ENCODE assay signal across 9 mouse cellular contexts in genomic region chr11:79307560-79308200, GRCm38 (mm10). TPM values are rescaled to one million over a fixed set of nuclear protein-coding genes. Genes with fewer than 3 reads are reported as not detected.
DNase-seq lines count a peak whose midpoint lies in the region; ATAC-seq lines count a peak whose summit lies in the region.
"Had no signal": no experiment of that assay in that cellular context is flagged by ENCODE, and none has a peak within 500 bp of the region (broad histone marks: within the 10 kb centered on the region; RNA-seq: fewer than 3 reads in every experiment).

No protein-coding gene starts in this region.

- no peak for ATAC-seq in embryonic facial prominence, embryonic 14.5 days (ENCODE audit: low read depth)
- ATAC-seq in limb, embryonic 11.5 days (ENCODE audit: insufficient number of reproducible peaks, low FRiP score, low TSS enrichment, low read depth): no peak

- H3K9ac ChIP-seq in embryonic facial prominence, embryonic 14.5 days (ENCODE audit: low read depth, low read length): 0 out of 2 replicates have a peak overlapping the region, but pooled peaks have one; percentile 46
- H3K9ac ChIP-seq in limb, embryonic 11.5 days (ENCODE audit: low read length): no peak overlapping the region
- H3K9ac ChIP-seq: hindbrain, embryonic 15.5 days had no signal

- H3K36me3 ChIP-seq in heart, embryonic 10.5 days: no peaks in the 10 kb centered on the region
- H3K36me3 ChIP-seq in embryonic facial prominence, embryonic 14.5 days (ENCODE audit: control insufficient read depth, insufficient read depth, low read length): no peaks in the 10 kb centered on the region
- no peaks in the 10 kb centered on the region for H3K36me3 ChIP-seq in limb, embryonic 11.5 days (ENCODE audit: control insufficient read depth, insufficient read depth, low read length)
- H3K36me3 ChIP-seq: hindbrain, embryonic 15.5 days had no signal

- no peak for DNase-seq in heart, embryonic 10.5 days (ENCODE audit: low spot score)
- DNase-seq in heart, postnatal 36 days: no peak
- DNase-seq in A20 (ENCODE audit: low read depth, low spot score): peak; percentile 62
- no peak for DNase-seq in embryonic facial prominence, embryonic 14.5 days (ENCODE audit: low spot score)
- no peak for DNase-seq in limb, embryonic 11.5 days (ENCODE audit: low spot score)
- no peak for DNase-seq in layer of hippocampus, postnatal 36 days
- no peak for DNase-seq in ovary, postnatal 10 days (ENCODE audit: low spot score)
- no peak for DNase-seq in cerebellum, adult 18-20 months

- H3K4me2 ChIP-seq in embryonic facial prominence, embryonic 14.5 days (ENCODE audit: low read depth, low read length): peak overlapping the region; percentile 28
- H3K4me2 ChIP-seq in limb, embryonic 11.5 days (ENCODE audit: low read depth, severe bottlenecking): no peak overlapping the region
- H3K4me2 ChIP-seq: hindbrain, embryonic 15.5 days had no signal

- no peak overlapping the region for H3K4me3 ChIP-seq in heart, embryonic 10.5 days
- no peak overlapping the region for H3K4me3 ChIP-seq in embryonic facial prominence, embryonic 14.5 days (ENCODE audit: low read depth, low read length)
- H3K4me3 ChIP-seq in limb, embryonic 11.5 days (ENCODE audit: low read depth, low read length): no peak overlapping the region
- H3K4me3 ChIP-seq: hindbrain, embryonic 15.5 days had no signal

- no peaks in the 10 kb centered on the region for H3K27me3 ChIP-seq in heart, embryonic 10.5 days (ENCODE audit: insufficient read depth, poor library complexity, severe bottlenecking)
- no peaks in the 10 kb centered on the region for H3K27me3 ChIP-seq in embryonic facial prominence, embryonic 14.5 days (replicated peaks; ENCODE audit: control insufficient read depth, insufficient read depth, low read length)
- no peaks in the 10 kb centered on the region for H3K27me3 ChIP-seq in limb, embryonic 11.5 days (ENCODE audit: control insufficient read depth, insufficient read depth, low read length)
- H3K27me3 ChIP-seq: hindbrain, embryonic 15.5 days had no signal

- WGBS in heart, embryonic 10.5 days: 55% methylated on average over 9 of the region's 9 CpGs
- 46% methylated on average over 9 of the region's 9 CpGs for WGBS in embryonic facial prominence, embryonic 14.5 days
- 67% methylated on average over 9 of the region's 9 CpGs for WGBS in limb, embryonic 11.5 days

- peaks cover 37% of the 10 kb centered on the region for H3K4me1 ChIP-seq in heart, embryonic 10.5 days
- H3K4me1 ChIP-seq in embryonic facial prominence, embryonic 14.5 days (ENCODE audit: control insufficient read depth, insufficient read depth, low read length): peaks cover 20% of the 10 kb centered on the region
- peaks cover 18% of the 10 kb centered on the region; the same call in 1 of the 2 replicates for H3K4me1 ChIP-seq in limb, embryonic 11.5 days (ENCODE audit: control insufficient read depth, insufficient read depth, low read length)

- H3K9me3 ChIP-seq in heart, embryonic 10.5 days: no peaks in the 10 kb centered on the region
- H3K9me3 ChIP-seq in embryonic facial prominence, embryonic 14.5 days (ENCODE audit: control insufficient read depth, low read length): no peaks in the 10 kb centered on the region
- no peaks in the 10 kb centered on the region for H3K9me3 ChIP-seq in limb, embryonic 11.5 days (ENCODE audit: control insufficient read depth, low read length)
- H3K9me3 ChIP-seq: hindbrain, embryonic 15.5 days had no signal

- intact Hi-C loops in heart, postnatal 36 days (cut with DNase I): loop anchor here (1.0 kb wide), 1 partner anchor 17 kb away; no protein-coding TSS in a partner anchor

- H3K27ac ChIP-seq in heart, embryonic 10.5 days: peak overlapping the region; percentile 86
- peak overlapping the region; percentile 86 for H3K27ac ChIP-seq in embryonic facial prominence, embryonic 14.5 days (replicated peaks; ENCODE audit: low read depth, low read length)
- peak overlapping the region; percentile 24 for H3K27ac ChIP-seq in limb, embryonic 11.5 days (replicated peaks; ENCODE audit: low read depth, low read length)

RNA-seq across cellular contexts. Expression of gene Gm9964, which starts 11.0 kb away (rescaled TPM):
- 0.21 TPM in 1 of 2 replicates, not detected in the other for polyA plus RNA-seq in heart, embryonic 10.5 days (2016; fragmentation: Nextera tagmentation; extraction: Ambion mirVana)
- total RNA-seq in heart, postnatal 36 days (2021): not detected
- not detected in 2 replicates for polyA plus RNA-seq in embryonic facial prominence, embryonic 14.5 days (2014; fragmentation: Nextera tagmentation; extraction: Ambion mirVana)
- not detected in 2 replicates for polyA plus RNA-seq in limb, embryonic 11.5 days (2014; fragmentation: Nextera tagmentation; extraction: Ambion mirVana)
- under 1 TPM in 1 of 2 experiments, not detected in 1; 0.50 TPM for total RNA-seq in layer of hippocampus, postnatal 36 days (2021)
- polyA plus RNA-seq: hindbrain, embryonic 15.5 days had no signal

RNA-seq across cellular contexts. Expression of gene Nf1, which starts 31.8 kb away (rescaled TPM):
- 4.1 and 5.1 TPM in 2 replicates for polyA plus RNA-seq in heart, embryonic 10.5 days (2016; fragmentation: Nextera tagmentation; extraction: Ambion mirVana)
- total RNA-seq in heart, postnatal 36 days (2021): 10 to 100 TPM; 28.4 to 33.8 TPM
- 8.8 and 9.2 TPM in 2 replicates for polyA plus RNA-seq in embryonic facial prominence, embryonic 14.5 days (2014; fragmentation: Nextera tagmentation; extraction: Ambion mirVana)
- polyA plus RNA-seq in limb, embryonic 11.5 days (2014; fragmentation: Nextera tagmentation; extraction: Ambion mirVana): 9.9 and 10.1 TPM in 2 replicates
- total RNA-seq in layer of hippocampus, postnatal 36 days (2021): 100 to 1,000 TPM; 116 to 123 TPM

RNA-seq across cellular contexts. Expression of gene Wsb1, which starts 53.2 kb away (rescaled TPM):
- polyA plus RNA-seq in heart, embryonic 10.5 days (2016; fragmentation: Nextera tagmentation; extraction: Ambion mirVana): 169 and 203 TPM in 2 replicates
- total RNA-seq in heart, postnatal 36 days (2021): 10 to 100 TPM; 14.7 to 14.9 TPM
- 233 and 318 TPM in 2 replicates for polyA plus RNA-seq in embryonic facial prominence, embryonic 14.5 days (2014; fragmentation: Nextera tagmentation; extraction: Ambion mirVana)
- polyA plus RNA-seq in limb, embryonic 11.5 days (2014; fragmentation: Nextera tagmentation; extraction: Ambion mirVana): 376 and 418 TPM in 2 replicates
- total RNA-seq in layer of hippocampus, postnatal 36 days (2021): 10 to 100 TPM; 77.1 to 81.3 TPM

Comparison
In these comparisons a context has a peak if more than half of its experiments do, and no peak if none do; other contexts are left out.
1. H3K27ac ChIP-seq: peak in every context shown above with its lines; median percentile 86 in heart, embryonic 10.5 days; 86 in embryonic facial prominence, embryonic 14.5 days; 24 in limb, embryonic 11.5 days.